Mouse (Mus musculus): ENCODE results near the gene Shisal1. TPM values are rescaled to one million over a fixed set of nuclear protein-coding genes. Genes with fewer than 3 reads are reported as not detected.
A peak's percentile ranks its signal among the peaks of the same experiment; 100 is the strongest.

The Shisal1 gene
- polyA plus RNA-seq, 1 experiment from 2014 or later: 2.1 TPM

- H3K4me1 ChIP-seq (ENCODE audit: control insufficient read depth, insufficient read depth, low read length): peaks cover 11% of the 10 kb centered on the region; the same call in 1 of the 2 replicates
- H3K36me3 ChIP-seq (ENCODE audit: control insufficient read depth, insufficient read depth, low read length): no peaks in the 10 kb centered on the region
- H3K9ac ChIP-seq (ENCODE audit: low read depth, low read length): no peak overlapping the region
- no peak overlapping the region for H3K27ac ChIP-seq (ENCODE audit: low read depth, low read length)
- peak; percentile 75 for ATAC-seq (ENCODE audit: low FRiP score, low TSS enrichment)
- WGBS: 28% methylated on average over 14 of the region's 14 CpGs
- H3K9me3 ChIP-seq (ENCODE audit: control insufficient read depth, low read length): no peaks in the 10 kb centered on the region; the same call in 1 of the 2 replicates
- H3K4me2 ChIP-seq (replicated peaks; ENCODE audit: low read depth, low read length): no peak overlapping the region
- H3K27me3 ChIP-seq (ENCODE audit: control insufficient read depth, insufficient read depth, low read length): no peaks in the 10 kb centered on the region
- H3K4me3 ChIP-seq (ENCODE audit: low read length): no peak overlapping the region
Observed at GRCm38 (mm10) chr15:84349915-84350738, 96.8 kb downstream of the Shisal1 start.

- ATAC-seq (ENCODE audit: low FRiP score, low TSS enrichment): no peak
- WGBS: 91% methylated on average over 4 of the region's 4 CpGs
- Histone ChIP-seq H3K9me3 (ENCODE audit: control insufficient read depth, low read length) (no peaks in the 10 kb centered on the region; the same call in 1 of the 2 replicates), H3K27ac (ENCODE audit: low read depth, low read length) (no peak overlapping the region), H3K4me1 (ENCODE audit: control insufficient read depth, insufficient read depth, low read length) (peaks cover 11% of the 10 kb centered on the region; the same call in 1 of the 2 replicates), H3K4me3 (ENCODE audit: low read length) (no peak overlapping the region), H3K4me2 (replicated peaks; ENCODE audit: low read depth, low read length) (no peak overlapping the region), H3K36me3 (ENCODE audit: control insufficient read depth, insufficient read depth, low read length) (no peaks in the 10 kb centered on the region), H3K9ac (ENCODE audit: low read depth, low read length) (no peak overlapping the region), H3K27me3 (ENCODE audit: control insufficient read depth, insufficient read depth, low read length) (no peaks in the 10 kb centered on the region)
Observed at GRCm38 (mm10) chr15:84348769-84349168, 98.1 kb downstream of the Shisal1 start.

GRCm38 (mm10) chr15:84340926-84341325 is 106.0 kb downstream of the Shisal1 start:
- Histone ChIP-seq H3K27ac (ENCODE audit: low read depth, low read length) (no peak overlapping the region), H3K9me3 (ENCODE audit: control insufficient read depth, low read length) (no peaks in the 10 kb centered on the region), H3K27me3 (ENCODE audit: control insufficient read depth, insufficient read depth, low read length) (no peaks in the 10 kb centered on the region; the same call in 1 of the 2 replicates), H3K4me1 (ENCODE audit: control insufficient read depth, insufficient read depth, low read length) (no peaks in the 10 kb centered on the region), H3K36me3 (ENCODE audit: control insufficient read depth, insufficient read depth, low read length) (no peaks in the 10 kb centered on the region), H3K4me2 (replicated peaks; ENCODE audit: low read depth, low read length) (no peak overlapping the region), H3K4me3 (ENCODE audit: low read length) (no peak overlapping the region), H3K9ac (ENCODE audit: low read depth, low read length) (no peak overlapping the region)
- no peak for ATAC-seq (ENCODE audit: low FRiP score, low TSS enrichment)
- 59% methylated on average over 2 of the region's 2 CpGs for WGBS

GRCm38 (mm10) chr15:84337599-84337998 is 109.3 kb downstream of the Shisal1 start:
- H3K9ac ChIP-seq (ENCODE audit: low read depth, low read length): no peak overlapping the region
- no peaks in the 10 kb centered on the region; the same call in 1 of the 2 replicates for H3K27me3 ChIP-seq (ENCODE audit: control insufficient read depth, insufficient read depth, low read length)
- H3K36me3 ChIP-seq (ENCODE audit: control insufficient read depth, insufficient read depth, low read length): no peaks in the 10 kb centered on the region
- no peak for ATAC-seq (ENCODE audit: low FRiP score, low TSS enrichment)
- WGBS: 70% methylated on average over 5 of the region's 5 CpGs
- no peak overlapping the region for H3K4me2 ChIP-seq (replicated peaks; ENCODE audit: low read depth, low read length)
- no peak overlapping the region for H3K27ac ChIP-seq (ENCODE audit: low read depth, low read length)
- no peaks in the 10 kb centered on the region for H3K4me1 ChIP-seq (ENCODE audit: control insufficient read depth, insufficient read depth, low read length)
- H3K4me3 ChIP-seq (ENCODE audit: low read length): no peak overlapping the region
- H3K9me3 ChIP-seq (ENCODE audit: control insufficient read depth, low read length): no peaks in the 10 kb centered on the region

- no peaks in the 10 kb centered on the region for H3K27me3 ChIP-seq (ENCODE audit: control insufficient read depth, insufficient read depth, low read length)
- no peaks in the 10 kb centered on the region for H3K9me3 ChIP-seq (ENCODE audit: control insufficient read depth, low read length)
- 72% methylated on average over 12 of the region's 12 CpGs for WGBS
- H3K4me1 ChIP-seq (ENCODE audit: control insufficient read depth, insufficient read depth, low read length): no peaks in the 10 kb centered on the region
- H3K36me3 ChIP-seq (ENCODE audit: control insufficient read depth, insufficient read depth, low read length): no peaks in the 10 kb centered on the region
- H3K27ac ChIP-seq (ENCODE audit: low read depth, low read length): no peak overlapping the region
- H3K4me3 ChIP-seq (ENCODE audit: low read length): no peak overlapping the region
- ATAC-seq (ENCODE audit: low FRiP score, low TSS enrichment): no peak
- no peak overlapping the region for H3K4me2 ChIP-seq (replicated peaks; ENCODE audit: low read depth, low read length)
- H3K9ac ChIP-seq (ENCODE audit: low read depth, low read length): no peak overlapping the region
Observed at GRCm38 (mm10) chr15:84336281-84336817, 110.5 kb downstream of the Shisal1 start.

- Histone ChIP-seq H3K4me1 (ENCODE audit: control insufficient read depth, insufficient read depth, low read length) (peaks cover 15% of the 10 kb centered on the region; the same call in 1 of the 2 replicates), H3K36me3 (ENCODE audit: control insufficient read depth, insufficient read depth, low read length) (no peaks in the 10 kb centered on the region), H3K9me3 (ENCODE audit: control insufficient read depth, low read length) (no peaks in the 10 kb centered on the region), H3K27ac (ENCODE audit: low read depth, low read length) (no peak overlapping the region), H3K27me3 (ENCODE audit: control insufficient read depth, insufficient read depth, low read length) (no peaks in the 10 kb centered on the region), H3K4me2 (replicated peaks; ENCODE audit: low read depth, low read length) (no peak overlapping the region), H3K4me3 (ENCODE audit: low read length) (no peak overlapping the region), H3K9ac (ENCODE audit: low read depth, low read length) (no peak overlapping the region)
- ATAC-seq (ENCODE audit: low FRiP score, low TSS enrichment): 0 out of 2 replicates have a peak, but pooled peaks have one; percentile 24
- 54% methylated on average over 4 of the region's 4 CpGs for WGBS
Observed at GRCm38 (mm10) chr15:84331066-84331612, 115.8 kb downstream of the Shisal1 start.

- H3K27ac ChIP-seq (ENCODE audit: low read depth, low read length): no peak overlapping the region
- H3K4me2 ChIP-seq (replicated peaks; ENCODE audit: low read depth, low read length): no peak overlapping the region
- no peaks in the 10 kb centered on the region for H3K9me3 ChIP-seq (ENCODE audit: control insufficient read depth, low read length)
- no peak overlapping the region for H3K9ac ChIP-seq (ENCODE audit: low read depth, low read length)
- H3K4me1 ChIP-seq (ENCODE audit: control insufficient read depth, insufficient read depth, low read length): peaks cover 24% of the 10 kb centered on the region
- no peaks in the 10 kb centered on the region for H3K36me3 ChIP-seq (ENCODE audit: control insufficient read depth, insufficient read depth, low read length)
- 51% methylated on average over 8 of the region's 8 CpGs for WGBS
- H3K27me3 ChIP-seq (ENCODE audit: control insufficient read depth, insufficient read depth, low read length): no peaks in the 10 kb centered on the region
- peak; percentile 50; the same call in 1 of the 2 replicates for ATAC-seq (ENCODE audit: low FRiP score, low TSS enrichment)
- no peak overlapping the region for H3K4me3 ChIP-seq (ENCODE audit: low read length)
Observed at GRCm38 (mm10) chr15:84329940-84330339, 117.0 kb downstream of the Shisal1 start.

Measured in kidney, embryonic 14.5 days (tissue).